Comparison of ENCODE assay signal across 24 mouse cellular contexts in genomic region chr8:110787411-110787954, GRCm38 (mm10). TPM values are rescaled to one million over a fixed set of nuclear protein-coding genes. Genes with fewer than 3 reads are reported as not detected.
DNase-seq lines count a peak whose midpoint lies in the region; ATAC-seq and TF ChIP-seq lines count a peak whose summit lies in the region.
"Had no signal": no experiment of that assay in that cellular context is flagged by ENCODE, and none has a peak within 500 bp of the region (broad histone marks: within the 10 kb centered on the region; RNA-seq: fewer than 3 reads in every experiment).

No protein-coding gene starts in this region.

- DNase-seq in adrenal gland, adult 2 months, result peak; percentile 50
- DNase-seq in adrenal gland, postnatal 25 days, result no peak
- peak; percentile 69 for DNase-seq in kidney, adult 9 months
- DNase-seq in kidney, adult 11 months, result no peak
- peak; percentile 49 for DNase-seq in 3T3-L1 (ENCODE audit: low read depth, low spot score)
- DNase-seq: cerebellum, adult 11 months; cerebellum, adult 8-10 months; cerebellum, postnatal 14 days; embryo, embryonic 11 days; forebrain, postnatal 0 days; gastrocnemius, postnatal 14 days; heart, adult 2 months; heart, postnatal 14 days had no signal

- no peak overlapping the region for H3K4me3 ChIP-seq in myocyte
- H3K4me3 ChIP-seq: embryonic facial prominence, embryonic 15.5 days; erythroblast, embryonic 14.5 days; forebrain, embryonic 12.5 days; heart, adult 2 months; heart, embryonic 15.5 days; hindbrain, embryonic 13.5 days had no signal

- ATAC-seq in megakaryocyte-erythroid progenitor cell, adult 5-6 weeks (replicated peaks; ENCODE audit: low FRiP score, low TSS enrichment, poor library complexity, severe bottlenecking), result no peak
- ATAC-seq: forebrain, postnatal 0 days; hindbrain, postnatal 0 days had no signal

- TF ChIP-seq POLR2A in myocyte (IDR thresholded peaks at IDR 0.05; ENCODE audit: insufficient read length, low read depth), result no peak

- H3K4me2 ChIP-seq in myocyte (ENCODE audit: low read depth), result peak overlapping the region; percentile 26
- H3K4me2 ChIP-seq: embryonic facial prominence, embryonic 15.5 days; forebrain, embryonic 12.5 days; heart, embryonic 11.5 days; heart, embryonic 15.5 days; hindbrain, embryonic 13.5 days had no signal

- no peaks in the 10 kb centered on the region for H3K27me3 ChIP-seq in myocyte (ENCODE audit: control insufficient read depth, insufficient read depth, insufficient read length)
- H3K27me3 ChIP-seq: embryonic facial prominence, embryonic 15.5 days; forebrain, embryonic 12.5 days; heart, embryonic 15.5 days; hindbrain, embryonic 13.5 days had no signal

- H3K36me3 ChIP-seq in myocyte (ENCODE audit: control insufficient read depth, insufficient read depth), result no peaks in the 10 kb centered on the region
- H3K36me3 ChIP-seq: embryonic facial prominence, embryonic 15.5 days; forebrain, embryonic 12.5 days; heart, embryonic 15.5 days; hindbrain, embryonic 13.5 days had no signal

- peaks cover 16% of the 10 kb centered on the region for H3K79me2 ChIP-seq in myocyte (ENCODE audit: control insufficient read depth, insufficient read depth)

- H3ac ChIP-seq in myocyte (ENCODE audit: control insufficient read depth, insufficient read length), result no peak overlapping the region

TF ChIP-seq in myocyte, 11 proteins besides CTCF, POLR2A, EP300 and RAD21:
- TF ChIP-seq MAX (IDR thresholded peaks at IDR 0.05; ENCODE audit: low read depth), result no peak
- TF ChIP-seq TCF3 (IDR thresholded peaks at IDR 0.05; ENCODE audit: insufficient read length, low read depth), result no peak
- no peak for TF ChIP-seq POLR2AphosphoS2 (IDR thresholded peaks at IDR 0.05; ENCODE audit: insufficient read length, low read depth)
- TF ChIP-seq SRF (IDR thresholded peaks at IDR 0.05; ENCODE audit: control insufficient read depth, insufficient read length, low read depth), result no peak
- no peak for TF ChIP-seq TCF12 (IDR thresholded peaks at IDR 0.05; ENCODE audit: insufficient read depth, poor library complexity, severe bottlenecking)
- TF ChIP-seq MYOD1 (IDR thresholded peaks at IDR 0.05; ENCODE audit: control insufficient read depth in 1 of 3, insufficient read length in 2 of 3, low read depth in 2 of 3), result no peak
- TF ChIP-seq E2F4 (IDR thresholded peaks at IDR 0.05; ENCODE audit: insufficient read depth), result no peak
- TF ChIP-seq MYOG (IDR thresholded peaks at IDR 0.05; ENCODE audit: control insufficient read depth in 1 of 3, insufficient read depth in 1 of 3, insufficient read length in 2 of 3, low read depth in 2 of 3), result no peak
- TF ChIP-seq USF1 (IDR thresholded peaks at IDR 0.05; ENCODE audit: low read depth), result no peak
- no peak for TF ChIP-seq REST (IDR thresholded peaks at IDR 0.05; ENCODE audit: insufficient read depth, insufficient read length)
- no peak for TF ChIP-seq CEBPB (IDR thresholded peaks at IDR 0.05; ENCODE audit: insufficient read depth, poor library complexity, severe bottlenecking)

RNA-seq across cellular contexts. Expression of gene Il34, which starts 18.2 kb away (rescaled TPM):
- 10 to 100 TPM; 42.8 to 63.0 TPM for total RNA-seq in adrenal gland, adult 2 months (2021)
- polyA plus RNA-seq in adrenal gland, adult 2 months (2012; rRNA removed), result 115 and 187 TPM in 2 replicates
- total RNA-seq in adrenal gland, postnatal 25 days (2021), result 21.6 and 38.6 TPM in 2 replicates
- polyA plus RNA-seq in myocyte (2012; fragmentation: generic; extraction: Trizol), result 13.4 TPM
- total RNA-seq in megakaryocyte-erythroid progenitor cell, adult 5-6 weeks (2014; fragmentation: Nextera tagmentation), result not detected in 2 replicates
- total RNA-seq in megakaryocyte-erythroid progenitor cell, adult 5-6 weeks (2017), result not detected in 2 replicates
- total RNA-seq: common myeloid progenitor, adult 5-6 weeks; hematopoietic stem cell, adult 5-6 weeks had no signal
- polyA plus RNA-seq: erythroblast, embryonic 14.5 days had no signal

RNA-seq across cellular contexts. Expression of gene Cog4, which starts 58.9 kb away (rescaled TPM):
- 10 to 100 TPM; 85.3 to 87.0 TPM for total RNA-seq in adrenal gland, adult 2 months (2021)
- polyA plus RNA-seq in adrenal gland, adult 2 months (2012; rRNA removed), result 21.0 and 21.3 TPM in 2 replicates
- total RNA-seq in adrenal gland, postnatal 25 days (2021), result 75.8 and 100 TPM in 2 replicates
- polyA plus RNA-seq in myocyte (2012; fragmentation: generic; extraction: Trizol), result 71.6 TPM
- 37.0 and 48.7 TPM in 2 replicates for total RNA-seq in megakaryocyte-erythroid progenitor cell, adult 5-6 weeks (2014; fragmentation: Nextera tagmentation)
- total RNA-seq in megakaryocyte-erythroid progenitor cell, adult 5-6 weeks (2017), result 20.6 and 26.1 TPM in 2 replicates

RNA-seq across cellular contexts. Expression of gene Sf3b3, which starts 59.1 kb away (rescaled TPM):
- 10 to 100 TPM; 64.7 to 65.6 TPM for total RNA-seq in adrenal gland, adult 2 months (2021)
- polyA plus RNA-seq in adrenal gland, adult 2 months (2012; rRNA removed), result 13.2 and 21.1 TPM in 2 replicates
- 81.6 and 86.5 TPM in 2 replicates for total RNA-seq in adrenal gland, postnatal 25 days (2021)
- polyA plus RNA-seq in myocyte (2012; fragmentation: generic; extraction: Trizol), result 47.7 TPM
- total RNA-seq in megakaryocyte-erythroid progenitor cell, adult 5-6 weeks (2014; fragmentation: Nextera tagmentation), result 171 and 229 TPM in 2 replicates
- 212 and 223 TPM in 2 replicates for total RNA-seq in megakaryocyte-erythroid progenitor cell, adult 5-6 weeks (2017)

Comparison
In these comparisons a context has a peak if more than half of its experiments do, and no peak if none do; other contexts are left out.
1. DNase-seq: peak in adrenal gland, adult 2 months (single experiment), kidney, adult 9 months (single experiment) and 3T3-L1 (single experiment); none in adrenal gland, postnatal 25 days (single experiment) and kidney, adult 11 months (single experiment).
2. RNA of gene Il34, which starts 18.2 kb away (total RNA-seq): 42.8 to 63.0 TPM in adrenal gland, adult 2 months and 21.6 to 38.6 TPM in adrenal gland, postnatal 25 days; not detected in megakaryocyte-erythroid progenitor cell, adult 5-6 weeks; every median in the first group is over 10 times any median in the second.